Mouse (Mus musculus): Measurements from ENCODE around the gene Tstd2. TPM values are rescaled to one million over a fixed set of nuclear protein-coding genes. Genes with fewer than 3 reads are reported as not detected.

The Tstd2 gene
- polyA plus RNA-seq, 1 experiment from 2014 or later = 36.1 TPM

DNA sequence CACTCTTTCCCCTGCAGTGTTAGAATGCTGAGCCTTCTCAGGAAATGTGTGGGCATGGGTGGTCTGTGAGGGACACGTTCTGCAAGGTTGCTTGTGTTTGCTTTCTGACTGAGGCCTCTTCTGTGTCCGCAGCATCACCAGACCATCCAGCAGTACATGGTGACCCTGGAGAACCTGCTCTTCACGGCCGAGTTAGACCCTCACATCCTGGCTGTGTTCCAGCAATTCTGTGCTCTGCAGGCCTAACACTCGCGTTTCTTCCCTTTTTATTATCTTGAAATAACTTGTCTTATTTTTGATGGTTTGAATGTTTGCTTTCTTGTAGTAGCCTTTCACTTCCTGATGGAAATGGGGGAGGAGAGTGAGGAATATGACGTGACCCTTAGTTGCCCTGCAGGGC lies 33.3 kb upstream of the Tstd2 start:
- Histone ChIP-seq H3K27ac (ENCODE audit: low read depth, low read length) (no peak overlapping the region), H3K4me2 (no peak overlapping the region), H3K4me1 (ENCODE audit: control insufficient read depth, insufficient read depth, low read length) (no peaks in the 10 kb centered on the region), H3K4me3 (ENCODE audit: low read depth, low read length) (no peak overlapping the region), H3K9ac (ENCODE audit: low read length) (no peak overlapping the region), H3K9me3 (ENCODE audit: control insufficient read depth, low read length) (no peaks in the 10 kb centered on the region), H3K27me3 (ENCODE audit: control insufficient read depth, insufficient read depth, low read length) (no peaks in the 10 kb centered on the region), H3K36me3 (ENCODE audit: control insufficient read depth, insufficient read depth, low read length) (peaks cover 50% of the 10 kb centered on the region)
- DNase-seq (ENCODE audit: low spot score, missing footprints) (no peak), ATAC-seq (ENCODE audit: low FRiP score) (no peak)
- 92% methylated on average over 7 of the region's 7 CpGs for WGBS

DNA sequence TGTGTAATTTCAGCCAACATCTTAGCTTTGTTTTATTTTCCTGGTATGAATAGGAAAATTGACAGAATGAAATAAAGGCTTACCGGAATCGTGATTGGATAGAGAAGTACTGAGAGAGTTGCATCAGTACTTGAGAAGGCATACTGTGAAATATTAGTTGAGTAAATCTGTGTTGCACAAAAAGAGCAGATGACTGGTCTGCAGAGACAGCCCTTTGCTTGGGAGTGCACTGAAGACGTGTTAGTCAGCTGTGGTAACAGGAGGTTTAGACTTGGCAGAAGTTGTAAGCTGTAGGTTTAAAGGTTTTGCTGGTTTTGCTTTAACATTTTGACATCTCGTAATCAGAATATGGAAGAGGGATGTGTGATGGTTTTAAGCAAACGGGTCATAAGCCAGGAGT lies 27.3 kb upstream of the Tstd2 start:
- Histone ChIP-seq H3K4me2 (no peak overlapping the region), H3K36me3 (ENCODE audit: control insufficient read depth, insufficient read depth, low read length) (peaks cover 32% of the 10 kb centered on the region)
- WGBS = 96% methylated on average over 5 of the region's 5 CpGs

DNA sequence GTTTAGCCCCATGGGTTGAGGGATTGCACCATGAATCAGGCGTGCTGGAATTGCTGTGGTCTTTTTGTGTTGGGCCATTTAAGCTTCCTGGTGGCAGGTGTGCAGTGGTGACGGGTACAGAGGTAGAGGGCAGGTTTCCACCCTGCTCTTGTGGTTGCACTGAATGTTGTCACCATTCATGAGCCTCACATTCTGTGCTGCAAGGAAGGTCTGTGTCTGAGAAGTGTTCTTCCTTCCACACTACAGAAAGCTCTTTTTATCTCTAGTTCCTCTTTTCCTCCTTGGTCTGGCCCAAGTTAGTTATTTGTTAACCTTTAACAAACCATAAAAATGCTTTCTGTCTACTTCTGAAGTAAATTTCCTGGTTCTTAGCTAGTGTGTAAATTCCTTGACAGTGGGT lies 25.5 kb upstream of the Tstd2 start:
- no peak for ATAC-seq (ENCODE audit: low FRiP score)
- peaks cover 24% of the 10 kb centered on the region for H3K36me3 ChIP-seq (ENCODE audit: control insufficient read depth, insufficient read depth, low read length)

More for the DNA sequence above, 27.3 kb upstream of the Tstd2 start:
- Histone ChIP-seq H3K27me3 (ENCODE audit: control insufficient read depth, insufficient read depth, low read length) (no peaks in the 10 kb centered on the region), H3K9ac (ENCODE audit: low read length) (no peak overlapping the region), H3K9me3 (ENCODE audit: control insufficient read depth, low read length) (no peaks in the 10 kb centered on the region), H3K4me1 (ENCODE audit: control insufficient read depth, insufficient read depth, low read length) (no peaks in the 10 kb centered on the region), H3K4me3 (ENCODE audit: low read depth, low read length) (no peak overlapping the region), H3K27ac (ENCODE audit: low read depth, low read length) (no peak overlapping the region)
- no peak for DNase-seq (ENCODE audit: low spot score, missing footprints)
- no peak for ATAC-seq (ENCODE audit: low FRiP score)

DNA sequence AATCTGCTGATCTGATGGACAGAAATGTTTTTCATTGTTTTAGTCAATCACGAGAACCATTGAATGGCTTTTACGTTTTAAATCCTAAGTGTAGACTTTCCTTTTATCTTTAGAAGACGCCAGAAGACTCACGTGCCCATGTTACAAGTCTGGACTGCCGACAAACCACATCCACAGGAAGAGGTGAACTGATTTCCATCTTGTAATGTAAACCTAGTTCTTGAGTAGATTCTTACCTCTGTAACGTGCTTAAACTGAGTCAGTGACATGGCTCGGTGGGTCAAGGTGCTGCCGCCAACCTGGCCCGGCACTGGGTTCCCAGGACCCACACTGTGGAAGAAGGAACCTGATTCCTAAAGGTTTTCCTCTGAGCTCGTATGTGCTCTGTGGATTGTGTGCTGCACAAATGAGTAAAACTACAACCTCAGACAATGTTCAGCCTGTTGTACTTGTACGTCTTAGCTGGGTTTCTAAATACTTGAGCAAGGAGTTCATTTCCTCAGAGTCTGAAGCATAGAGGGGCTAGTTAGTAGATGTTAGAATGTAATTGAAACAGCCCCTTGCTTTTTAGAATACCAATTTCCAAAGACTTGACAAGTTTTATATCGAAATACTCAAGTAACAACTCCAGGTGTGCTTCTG lies 13.5 kb upstream of the Tstd2 start:
- no peaks in the 10 kb centered on the region for H3K27me3 ChIP-seq (ENCODE audit: control insufficient read depth, insufficient read depth, low read length)
- H3K9me3 ChIP-seq (ENCODE audit: control insufficient read depth, low read length) = no peaks in the 10 kb centered on the region
- H3K4me2 ChIP-seq = no peak overlapping the region
- no peak overlapping the region for H3K9ac ChIP-seq (ENCODE audit: low read length)
- H3K27ac ChIP-seq (ENCODE audit: low read depth, low read length) = no peak overlapping the region
- 94% methylated on average over 12 of the region's 12 CpGs for WGBS
- no peak overlapping the region for H3K4me3 ChIP-seq (ENCODE audit: low read depth, low read length)
- ATAC-seq (ENCODE audit: low FRiP score) = no peak
- H3K36me3 ChIP-seq (ENCODE audit: control insufficient read depth, insufficient read depth, low read length) = peaks cover 19% of the 10 kb centered on the region
- no peak for DNase-seq (ENCODE audit: low spot score, missing footprints)
- H3K4me1 ChIP-seq (ENCODE audit: control insufficient read depth, insufficient read depth, low read length) = no peaks in the 10 kb centered on the region

More for the DNA sequence above, 25.5 kb upstream of the Tstd2 start:
- Histone ChIP-seq H3K4me1 (ENCODE audit: control insufficient read depth, insufficient read depth, low read length) (no peaks in the 10 kb centered on the region), H3K27me3 (ENCODE audit: control insufficient read depth, insufficient read depth, low read length) (no peaks in the 10 kb centered on the region), H3K4me2 (no peak overlapping the region), H3K9me3 (ENCODE audit: control insufficient read depth, low read length) (no peaks in the 10 kb centered on the region), H3K9ac (ENCODE audit: low read length) (no peak overlapping the region), H3K4me3 (ENCODE audit: low read depth, low read length) (no peak overlapping the region), H3K27ac (ENCODE audit: low read depth, low read length) (no peak overlapping the region)
- WGBS = 89% methylated on average over 2 of the region's 2 CpGs
- DNase-seq (ENCODE audit: low spot score, missing footprints) = no peak

DNA sequence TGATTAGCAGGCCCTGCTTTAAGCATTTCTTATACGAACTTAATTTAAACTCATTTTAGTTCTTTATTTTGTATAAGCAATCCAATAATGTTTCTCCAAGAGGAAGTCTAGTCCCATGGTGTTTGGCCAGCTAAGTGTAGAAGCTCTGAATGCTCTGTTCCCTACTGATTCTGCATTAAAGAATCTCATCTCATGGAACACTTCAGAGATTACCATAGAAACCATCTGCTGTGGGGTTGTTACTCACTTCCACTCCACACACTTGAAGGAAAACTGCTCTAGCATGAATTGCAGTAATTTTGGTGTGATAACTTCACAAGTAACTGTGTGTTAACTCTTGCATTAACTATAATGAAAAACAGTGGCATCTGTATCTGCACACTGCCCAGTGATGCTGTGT lies 8.4 kb upstream of the Tstd2 start:
- Histone ChIP-seq H3K4me1 (ENCODE audit: control insufficient read depth, insufficient read depth, low read length) (no peaks in the 10 kb centered on the region), H3K4me3 (ENCODE audit: low read depth, low read length) (no peak overlapping the region), H3K4me2 (no peak overlapping the region), H3K9me3 (ENCODE audit: control insufficient read depth, low read length) (no peaks in the 10 kb centered on the region), H3K36me3 (ENCODE audit: control insufficient read depth, insufficient read depth, low read length) (peaks cover 3% of the 10 kb centered on the region), H3K27ac (ENCODE audit: low read depth, low read length) (no peak overlapping the region), H3K9ac (ENCODE audit: low read length) (no peak overlapping the region), H3K27me3 (ENCODE audit: control insufficient read depth, insufficient read depth, low read length) (no peaks in the 10 kb centered on the region)
- WGBS = 83% methylated on average over 1 of the region's 1 CpGs
- DNase-seq (ENCODE audit: low spot score, missing footprints) = no peak
- no peak for ATAC-seq (ENCODE audit: low FRiP score)

DNA sequence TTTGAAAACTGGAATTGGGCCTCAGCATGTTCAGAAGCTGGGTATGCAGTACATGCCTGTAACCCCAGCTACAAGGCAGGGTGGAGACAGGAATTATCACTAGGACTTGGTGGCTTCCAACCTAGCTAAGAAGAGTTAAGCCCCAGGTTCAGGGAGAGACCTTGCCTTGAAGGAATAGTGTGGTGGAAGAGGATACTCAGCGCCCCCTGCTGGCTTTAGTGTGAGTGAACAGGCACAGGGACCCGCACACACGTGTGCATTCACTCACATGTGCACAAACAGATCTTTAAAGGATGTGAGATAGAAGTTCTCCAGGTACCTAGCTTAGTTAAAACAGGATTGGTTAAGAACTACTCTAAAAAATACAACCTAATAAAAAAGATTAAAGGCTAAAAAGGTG lies 5.8 kb upstream of the Tstd2 start:
- DNase-seq (ENCODE audit: low spot score, missing footprints) (peak; percentile 82), ATAC-seq (ENCODE audit: low FRiP score) (no peak)
- Histone ChIP-seq H3K27ac (ENCODE audit: low read depth, low read length) (no peak overlapping the region), H3K4me1 (ENCODE audit: control insufficient read depth, insufficient read depth, low read length) (peaks cover 9% of the 10 kb centered on the region), H3K9me3 (ENCODE audit: control insufficient read depth, low read length) (no peaks in the 10 kb centered on the region), H3K4me2 (no peak overlapping the region), H3K4me3 (ENCODE audit: low read depth, low read length) (no peak overlapping the region), H3K36me3 (ENCODE audit: control insufficient read depth, insufficient read depth, low read length) (peaks cover 3% of the 10 kb centered on the region), H3K9ac (ENCODE audit: low read length) (no peak overlapping the region), H3K27me3 (ENCODE audit: control insufficient read depth, insufficient read depth, low read length) (no peaks in the 10 kb centered on the region)
- 71% methylated on average over 3 of the region's 3 CpGs for WGBS

DNA sequence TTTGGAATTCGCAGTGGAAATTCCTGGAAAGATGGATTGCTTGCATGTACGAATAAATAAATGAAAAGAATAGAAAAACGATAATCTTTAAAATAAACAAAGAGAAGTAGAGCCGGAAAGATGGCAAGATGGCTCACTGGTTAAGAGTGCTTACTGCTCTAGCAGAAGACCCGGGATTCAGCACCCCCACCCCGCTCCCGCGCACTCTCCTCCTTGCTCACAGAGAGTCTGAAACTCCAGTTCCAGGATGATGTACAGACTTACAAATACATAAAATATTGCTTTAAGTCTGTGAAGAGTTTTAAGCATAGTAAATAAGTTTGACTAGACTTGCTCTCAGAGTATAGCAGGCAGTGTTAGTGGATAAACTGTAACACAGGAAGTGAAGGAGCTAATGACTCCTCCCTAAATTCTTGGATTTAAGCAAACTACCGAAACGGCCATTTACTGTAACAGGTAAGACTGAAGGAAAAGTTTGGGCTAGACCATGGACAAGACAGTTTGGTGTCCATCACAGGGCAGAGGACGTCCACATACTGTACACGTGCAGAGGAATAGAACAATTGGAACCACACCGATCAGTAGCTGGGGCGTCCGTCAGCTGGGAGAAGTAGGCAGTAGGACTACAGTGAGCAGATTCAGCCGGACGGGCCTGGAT lies 736 bp downstream of the Tstd2 start:
- Histone ChIP-seq H3K27ac (ENCODE audit: low read depth, low read length) (peak overlapping the region; percentile 98), H3K27me3 (ENCODE audit: control insufficient read depth, insufficient read depth, low read length) (no peaks in the 10 kb centered on the region), H3K9ac (ENCODE audit: low read length) (peak overlapping the region; percentile 97), H3K36me3 (ENCODE audit: control insufficient read depth, insufficient read depth, low read length) (peaks cover 3% of the 10 kb centered on the region; the same call in 1 of the 2 replicates), H3K9me3 (ENCODE audit: control insufficient read depth, low read length) (no peaks in the 10 kb centered on the region), H3K4me2 (peak overlapping the region; percentile 80), H3K4me3 (ENCODE audit: low read depth, low read length) (peak overlapping the region; percentile 93), H3K4me1 (ENCODE audit: control insufficient read depth, insufficient read depth, low read length) (peaks cover 17% of the 10 kb centered on the region)
- ATAC-seq (ENCODE audit: low FRiP score) (peak; percentile 82), DNase-seq (ENCODE audit: low spot score, missing footprints) (peak; percentile 84)
- 8% methylated on average over 17 of the region's 17 CpGs for WGBS

DNA sequence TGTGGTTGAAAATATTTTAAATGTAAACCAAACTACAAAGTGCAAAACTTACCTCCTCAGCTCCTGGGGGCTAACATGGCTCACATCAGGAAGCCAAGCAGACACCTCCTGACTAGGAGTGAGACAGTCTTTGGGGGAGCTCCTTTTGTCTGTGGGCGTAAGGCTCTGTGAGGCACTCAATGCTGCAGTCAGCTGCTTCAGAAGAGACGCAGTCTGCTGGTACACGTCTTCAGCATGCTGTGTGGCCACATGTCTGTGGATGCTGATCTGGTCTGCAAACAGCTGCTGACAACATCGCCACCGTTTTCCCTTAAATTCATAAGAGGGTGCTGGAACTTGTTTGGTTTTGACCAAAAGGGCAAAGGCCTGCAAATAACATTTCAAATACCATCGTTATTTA lies 6.7 kb downstream of the Tstd2 start:
- Histone ChIP-seq H3K27ac (ENCODE audit: low read depth, low read length) (no peak overlapping the region), H3K4me3 (ENCODE audit: low read depth, low read length) (no peak overlapping the region), H3K4me1 (ENCODE audit: control insufficient read depth, insufficient read depth, low read length) (no peaks in the 10 kb centered on the region), H3K36me3 (ENCODE audit: control insufficient read depth, insufficient read depth, low read length) (peaks cover 21% of the 10 kb centered on the region), H3K9ac (ENCODE audit: low read length) (no peak overlapping the region), H3K9me3 (ENCODE audit: control insufficient read depth, low read length) (no peaks in the 10 kb centered on the region), H3K4me2 (no peak overlapping the region), H3K27me3 (ENCODE audit: control insufficient read depth, insufficient read depth, low read length) (no peaks in the 10 kb centered on the region)
- peak; percentile 68 for DNase-seq (ENCODE audit: low spot score, missing footprints)
- ATAC-seq (ENCODE audit: low FRiP score) = no peak
- 88% methylated on average over 6 of the region's 6 CpGs for WGBS

DNA sequence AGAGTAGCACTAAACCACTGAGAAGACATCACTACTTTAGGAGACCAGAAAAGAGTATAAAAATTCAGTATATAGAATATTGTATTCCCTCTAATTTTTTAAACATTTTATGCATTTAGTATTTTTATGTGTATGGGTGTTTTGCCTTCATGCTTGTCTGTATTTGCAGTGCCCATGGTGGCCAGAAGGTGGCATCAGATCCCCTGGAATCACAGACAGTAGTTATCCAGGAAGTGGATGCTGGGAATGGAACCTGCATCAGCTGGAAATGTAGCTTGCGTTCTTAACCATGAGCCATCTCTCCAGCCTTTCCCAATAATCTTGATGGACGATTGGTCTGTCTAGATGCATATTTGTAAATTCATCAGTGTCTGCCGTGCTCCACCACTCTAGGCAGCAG lies 8.3 kb downstream of the Tstd2 start:
- H3K9ac ChIP-seq (ENCODE audit: low read length) = no peak overlapping the region
- H3K4me2 ChIP-seq = no peak overlapping the region
- ATAC-seq (ENCODE audit: low FRiP score) = no peak
- peak; percentile 90 for DNase-seq (ENCODE audit: low spot score, missing footprints)
- H3K27ac ChIP-seq (ENCODE audit: low read depth, low read length) = no peak overlapping the region
- no peak overlapping the region for H3K4me3 ChIP-seq (ENCODE audit: low read depth, low read length)
- no peaks in the 10 kb centered on the region for H3K4me1 ChIP-seq (ENCODE audit: control insufficient read depth, insufficient read depth, low read length)
- H3K9me3 ChIP-seq (ENCODE audit: control insufficient read depth, low read length) = no peaks in the 10 kb centered on the region
- H3K36me3 ChIP-seq (ENCODE audit: control insufficient read depth, insufficient read depth, low read length) = peaks cover 25% of the 10 kb centered on the region
- H3K27me3 ChIP-seq (ENCODE audit: control insufficient read depth, insufficient read depth, low read length) = no peaks in the 10 kb centered on the region
- WGBS = 71% methylated on average over 3 of the region's 3 CpGs
